Mouse (Mus musculus): ENCODE results near the gene Sp2.

Sp2 gene

GRCm38 (mm10) chr11:96982859-96983258, at the start of gene Sp2:
Gene Sp2 (minus strand): TSS chr11:96982959.
- no peaks in the 10 kb centered on the region for H3K27me3 ChIP-seq (ENCODE audit: control insufficient read depth, insufficient read depth, low read length, poor library complexity, severe bottlenecking)
- H3K36me3 ChIP-seq (ENCODE audit: control insufficient read depth, insufficient read depth, low read length, poor library complexity, severe bottlenecking) = no peaks in the 10 kb centered on the region
- no peak for DNase-seq (ENCODE audit: low read depth, low spot score)

- no peak for DNase-seq (ENCODE audit: low read depth, low spot score)
- Histone ChIP-seq H3K36me3 (ENCODE audit: control insufficient read depth, insufficient read depth, low read length, poor library complexity, severe bottlenecking) (no peaks in the 10 kb centered on the region), H3K27me3 (ENCODE audit: control insufficient read depth, insufficient read depth, low read length, poor library complexity, severe bottlenecking) (no peaks in the 10 kb centered on the region)
These were observed 49.7 kb upstream of the Sp2 start for GRCm38 (mm10) chr11:97032499-97032898.

- no peaks in the 10 kb centered on the region for H3K27me3 ChIP-seq (ENCODE audit: control insufficient read depth, insufficient read depth, low read length, poor library complexity, severe bottlenecking)
- no peaks in the 10 kb centered on the region for H3K36me3 ChIP-seq (ENCODE audit: control insufficient read depth, insufficient read depth, low read length, poor library complexity, severe bottlenecking)
- DNase-seq (ENCODE audit: low read depth, low spot score) = no peak
These were observed 49.2 kb upstream of the Sp2 start for GRCm38 (mm10) chr11:97031977-97032376.

GRCm38 (mm10) chr11:97030426-97030825, 47.7 kb upstream of the Sp2 start:
- Histone ChIP-seq H3K36me3 (ENCODE audit: control insufficient read depth, insufficient read depth, low read length, poor library complexity, severe bottlenecking) (no peaks in the 10 kb centered on the region), H3K27me3 (ENCODE audit: control insufficient read depth, insufficient read depth, low read length, poor library complexity, severe bottlenecking) (no peaks in the 10 kb centered on the region)
- DNase-seq (ENCODE audit: low read depth, low spot score) = no peak

- Histone ChIP-seq H3K36me3 (ENCODE audit: control insufficient read depth, insufficient read depth, low read length, poor library complexity, severe bottlenecking) (no peaks in the 10 kb centered on the region), H3K27me3 (ENCODE audit: control insufficient read depth, insufficient read depth, low read length, poor library complexity, severe bottlenecking) (no peaks in the 10 kb centered on the region)
- DNase-seq (ENCODE audit: low read depth, low spot score) = peak; percentile 90
These were observed 47.1 kb upstream of the Sp2 start, which contains the start of gene Scrn2 for GRCm38 (mm10) chr11:97029686-97030417. Gene Scrn2 (plus strand): TSS chr11:97029938.

- no peaks in the 10 kb centered on the region; the same call in 1 of the 2 replicates for H3K27me3 ChIP-seq (ENCODE audit: control insufficient read depth, insufficient read depth, low read length, poor library complexity, severe bottlenecking)
These were observed 43.1 kb upstream of the Sp2 start for GRCm38 (mm10) chr11:97025721-97026344.

GRCm38 (mm10) chr11:97024977-97025376, 42.2 kb upstream of the Sp2 start:
- Histone ChIP-seq H3K36me3 (ENCODE audit: control insufficient read depth, insufficient read depth, low read length, poor library complexity, severe bottlenecking) (no peaks in the 10 kb centered on the region), H3K27me3 (ENCODE audit: control insufficient read depth, insufficient read depth, low read length, poor library complexity, severe bottlenecking) (no peaks in the 10 kb centered on the region; the same call in 1 of the 2 replicates)
- DNase-seq (ENCODE audit: low read depth, low spot score) = no peak

More at GRCm38 (mm10) chr11:97025721-97026344, 43.1 kb upstream of the Sp2 start:
- no peaks in the 10 kb centered on the region for H3K36me3 ChIP-seq (ENCODE audit: control insufficient read depth, insufficient read depth, low read length, poor library complexity, severe bottlenecking)
- DNase-seq (ENCODE audit: low read depth, low spot score) = peak; percentile 95

GRCm38 (mm10) chr11:97021873-97022484, 39.2 kb upstream of the Sp2 start:
- peak; percentile 88 for DNase-seq (ENCODE audit: low read depth, low spot score)
- Histone ChIP-seq H3K27me3 (ENCODE audit: control insufficient read depth, insufficient read depth, low read length, poor library complexity, severe bottlenecking) (peaks cover 2% of the 10 kb centered on the region; the same call in 1 of the 2 replicates), H3K36me3 (ENCODE audit: control insufficient read depth, insufficient read depth, low read length, poor library complexity, severe bottlenecking) (no peaks in the 10 kb centered on the region)

GRCm38 (mm10) chr11:97021121-97021765, 38.5 kb upstream of the Sp2 start:
- peaks cover 2% of the 10 kb centered on the region; the same call in 1 of the 2 replicates for H3K27me3 ChIP-seq (ENCODE audit: control insufficient read depth, insufficient read depth, low read length, poor library complexity, severe bottlenecking)
- no peaks in the 10 kb centered on the region for H3K36me3 ChIP-seq (ENCODE audit: control insufficient read depth, insufficient read depth, low read length, poor library complexity, severe bottlenecking)
- DNase-seq (ENCODE audit: low read depth, low spot score) = peak; percentile 25

- no peak for DNase-seq (ENCODE audit: low read depth, low spot score)
- Histone ChIP-seq H3K36me3 (ENCODE audit: control insufficient read depth, insufficient read depth, low read length, poor library complexity, severe bottlenecking) (no peaks in the 10 kb centered on the region), H3K27me3 (ENCODE audit: control insufficient read depth, insufficient read depth, low read length, poor library complexity, severe bottlenecking) (peaks cover 2% of the 10 kb centered on the region; the same call in 1 of the 2 replicates)
These were observed 36.6 kb upstream of the Sp2 start for GRCm38 (mm10) chr11:97019345-97019708.

GRCm38 (mm10) chr11:97018583-97019344, 36.0 kb upstream of the Sp2 start:
- DNase-seq (ENCODE audit: low read depth, low spot score) = peak; percentile 32
- Histone ChIP-seq H3K27me3 (ENCODE audit: control insufficient read depth, insufficient read depth, low read length, poor library complexity, severe bottlenecking) (peaks cover 2% of the 10 kb centered on the region; the same call in 1 of the 2 replicates), H3K36me3 (ENCODE audit: control insufficient read depth, insufficient read depth, low read length, poor library complexity, severe bottlenecking) (no peaks in the 10 kb centered on the region)

- no peak for DNase-seq (ENCODE audit: low read depth, low spot score)
- Histone ChIP-seq H3K36me3 (ENCODE audit: control insufficient read depth, insufficient read depth, low read length, poor library complexity, severe bottlenecking) (no peaks in the 10 kb centered on the region), H3K27me3 (ENCODE audit: control insufficient read depth, insufficient read depth, low read length, poor library complexity, severe bottlenecking) (peaks cover 2% of the 10 kb centered on the region; the same call in 1 of the 2 replicates)
These were observed 35.2 kb upstream of the Sp2 start for GRCm38 (mm10) chr11:97017696-97018582.

GRCm38 (mm10) chr11:97013121-97013670, 30.4 kb upstream of the Sp2 start, which contains the start of gene Sp6:
Gene Sp6 (plus strand): TSS chr11:97013394.
- DNase-seq (ENCODE audit: low read depth, low spot score) = no peak
- H3K27me3 ChIP-seq (ENCODE audit: control insufficient read depth, insufficient read depth, low read length, poor library complexity, severe bottlenecking) = 0 out of 2 replicates have a peak, but pooled peaks cover 2% of the 10 kb centered on the region
- H3K36me3 ChIP-seq (ENCODE audit: control insufficient read depth, insufficient read depth, low read length, poor library complexity, severe bottlenecking) = no peaks in the 10 kb centered on the region
